Mouse (Mus musculus): ENCODE data around the gene Col6a6.

DNA sequence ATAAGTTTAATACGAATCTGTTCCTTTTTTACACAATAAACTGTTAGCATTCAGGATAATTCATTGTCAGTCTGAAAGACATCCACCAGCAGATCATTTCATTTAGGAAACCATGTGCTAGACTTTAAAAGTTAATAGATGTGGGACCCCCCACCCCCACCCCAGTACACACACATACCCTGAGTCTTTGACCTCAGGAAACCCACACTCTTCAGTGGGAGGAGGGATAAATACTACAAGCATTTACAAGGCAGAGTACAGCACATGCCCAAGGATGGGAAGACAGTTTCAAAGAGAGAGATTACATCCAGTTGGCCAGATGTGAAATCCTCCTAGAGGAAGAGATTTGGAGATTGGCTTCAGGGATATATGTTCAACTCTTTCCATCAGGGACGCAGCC lies 87.5 kb downstream of the Col6a6 start:
- TF ChIP-seq JUND (IDR thresholded peaks at IDR 0.05; ENCODE audit: low read depth, low read length) (no peak), CTCF (IDR thresholded peaks at IDR 0.05 in 2 of 3, conservative IDR thresholded peaks at IDR 0.05 in 1 of 3; ENCODE audit: control insufficient read depth in 1 of 3, insufficient read depth in 1 of 3, low read depth in 2 of 3, low read length in 3 of 3, poor library complexity in 1 of 3, severe bottlenecking in 1 of 3) (no peak), POLR2A (IDR thresholded peaks at IDR 0.05; ENCODE audit: control insufficient read depth in 1 of 2, insufficient read depth in 1 of 2, low read depth in 1 of 2, low read length in 2 of 2, poor library complexity in 1 of 2) (no peak), TCF12 (IDR thresholded peaks at IDR 0.05; ENCODE audit: low read depth, low read length) (no peak), E2F4 (IDR thresholded peaks at IDR 0.05; ENCODE audit: borderline replicate concordance, low read depth, low read length) (no peak), ZKSCAN1 (IDR thresholded peaks at IDR 0.05; ENCODE audit: low read depth, low read length) (no peak), NELFE (IDR thresholded peaks at IDR 0.05; ENCODE audit: low read depth, low read length) (no peak), USF1 (IDR thresholded peaks at IDR 0.05; ENCODE audit: low read depth, low read length) (no peak)
